Mouse (Mus musculus): ENCODE measurements at regions not wholly inside any gene's neighbourhood (a gene's known extent, or its start where the extent isn't known, plus 50 kb on each side); places are given as distances from the start of the nearest gene placed in this dataset.

DNA sequence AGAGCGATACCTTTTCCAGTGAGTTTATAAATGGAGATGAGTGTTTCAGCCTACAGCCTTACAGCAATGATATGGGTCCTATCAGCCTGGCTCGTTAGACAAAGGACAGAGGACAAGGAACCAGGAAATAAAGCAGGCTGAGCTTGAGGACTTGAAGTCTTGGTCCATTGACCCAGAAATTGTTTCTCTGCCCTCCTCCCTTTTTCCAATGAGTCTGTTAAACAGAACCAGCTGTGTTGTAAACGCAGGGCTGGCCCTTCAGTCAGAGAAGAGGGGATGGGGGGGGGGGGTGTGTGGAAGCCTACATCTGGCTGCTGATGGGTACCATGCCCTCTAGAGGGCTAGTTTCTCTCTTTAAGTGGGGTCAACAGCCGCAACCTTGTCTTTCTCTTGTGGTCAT, 199.7 kb upstream of the Nr4a3 start:
- WGBS: 67% methylated on average over 4 of the region's 4 CpGs
- ATAC-seq (ENCODE audit: low FRiP score, low read depth): no peak
- no peak overlapping the region for H3K4me2 ChIP-seq (replicated peaks)
- H3K27me3 ChIP-seq: no peaks in the 10 kb centered on the region
- no peaks in the 10 kb centered on the region for H3K9me3 ChIP-seq
- no peak overlapping the region for H3K4me3 ChIP-seq
- H3K4me1 ChIP-seq: peaks cover 3% of the 10 kb centered on the region; the same call in 1 of the 2 replicates
- H3K9ac ChIP-seq (replicated peaks): no peak overlapping the region
- no peak overlapping the region for H3K27ac ChIP-seq (replicated peaks)
- no peaks in the 10 kb centered on the region for H3K36me3 ChIP-seq

DNA sequence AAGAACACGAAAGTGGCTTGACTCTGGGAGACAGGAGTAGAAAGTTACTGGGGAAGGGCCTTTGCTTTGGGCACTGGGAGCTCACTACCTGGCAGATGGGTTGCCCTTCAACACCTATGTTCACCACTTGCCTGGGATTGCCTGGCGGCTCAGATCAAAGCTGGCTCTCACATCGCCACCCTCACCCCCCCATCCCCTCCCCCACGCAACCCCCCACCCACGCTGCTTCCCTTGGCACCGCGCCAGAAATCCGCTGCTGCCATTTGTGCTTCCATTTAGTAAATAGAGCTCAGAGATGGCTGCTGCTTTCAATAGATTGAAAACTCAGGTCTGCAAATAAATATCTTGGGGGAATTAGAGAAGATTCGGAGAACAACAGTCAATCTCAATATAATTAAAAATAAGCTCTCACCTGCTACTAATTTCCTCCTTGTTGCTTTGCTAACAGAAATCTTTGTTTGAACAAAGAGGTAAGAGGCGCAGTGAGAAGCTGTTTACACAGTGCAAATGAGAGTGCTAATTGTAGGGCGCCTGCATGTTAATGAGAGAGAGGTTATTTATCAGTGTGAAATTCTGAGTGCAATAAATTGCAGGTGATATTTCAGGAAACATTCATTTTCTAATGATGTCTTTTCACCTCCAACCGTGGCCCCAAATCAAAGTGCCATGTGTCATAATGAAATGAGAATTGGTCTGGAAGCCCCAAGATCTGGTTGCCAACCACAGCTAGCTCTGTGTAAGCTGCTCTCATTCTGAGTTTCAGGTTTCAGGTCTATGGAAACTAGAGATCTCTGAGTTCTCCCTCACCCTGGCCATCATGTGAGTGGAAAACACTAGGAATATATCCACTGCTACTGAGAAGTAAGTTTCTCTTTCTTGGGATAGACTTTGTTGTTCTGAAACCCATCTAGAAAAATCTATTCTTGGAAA, 198.3 kb upstream of the Nr4a3 start:
- H3K27ac ChIP-seq (replicated peaks): no peak overlapping the region
- peaks cover 3% of the 10 kb centered on the region; the same call in 1 of the 2 replicates for H3K4me1 ChIP-seq
- H3K4me2 ChIP-seq (replicated peaks): no peak overlapping the region
- H3K9ac ChIP-seq (replicated peaks): no peak overlapping the region
- 0 out of 2 replicates have a peak, but pooled peaks cover 3% of the 10 kb centered on the region for H3K9me3 ChIP-seq
- no peaks in the 10 kb centered on the region for H3K27me3 ChIP-seq
- no peaks in the 10 kb centered on the region for H3K36me3 ChIP-seq
- no peak overlapping the region for H3K4me3 ChIP-seq
- ATAC-seq (ENCODE audit: low FRiP score, low read depth): no peak
- 68% methylated on average over 12 of the region's 12 CpGs for WGBS

DNA sequence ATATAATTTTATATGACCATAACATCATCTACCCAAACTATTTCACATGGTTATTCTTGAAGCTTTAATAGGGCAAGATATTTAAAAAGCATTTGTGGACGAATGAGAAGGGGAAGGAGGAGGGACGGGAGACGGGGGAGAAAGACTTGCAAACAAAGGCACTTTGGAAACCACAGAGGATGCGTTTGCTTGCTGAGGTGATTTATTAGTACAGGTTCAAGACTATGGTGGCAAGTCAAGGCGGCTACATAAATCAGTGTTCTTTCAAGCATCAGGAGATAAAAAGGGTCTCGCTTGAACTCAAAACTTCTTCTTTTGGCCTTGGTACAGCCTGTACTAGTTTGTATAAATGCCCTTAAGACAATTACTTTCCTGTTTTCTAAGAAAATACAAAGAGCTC, 183.8 kb upstream of the Nr4a3 start:
- H3K27me3 ChIP-seq: no peaks in the 10 kb centered on the region
- no peak overlapping the region for H3K9ac ChIP-seq (replicated peaks)
- WGBS: 76% methylated on average over 6 of the region's 6 CpGs
- H3K27ac ChIP-seq (replicated peaks): no peak overlapping the region
- no peaks in the 10 kb centered on the region for H3K36me3 ChIP-seq
- no peaks in the 10 kb centered on the region for H3K9me3 ChIP-seq
- H3K4me2 ChIP-seq (replicated peaks): no peak overlapping the region
- no peak for ATAC-seq (ENCODE audit: low FRiP score, low read depth)
- no peak overlapping the region for H3K4me3 ChIP-seq
- H3K4me1 ChIP-seq: no peaks in the 10 kb centered on the region

DNA sequence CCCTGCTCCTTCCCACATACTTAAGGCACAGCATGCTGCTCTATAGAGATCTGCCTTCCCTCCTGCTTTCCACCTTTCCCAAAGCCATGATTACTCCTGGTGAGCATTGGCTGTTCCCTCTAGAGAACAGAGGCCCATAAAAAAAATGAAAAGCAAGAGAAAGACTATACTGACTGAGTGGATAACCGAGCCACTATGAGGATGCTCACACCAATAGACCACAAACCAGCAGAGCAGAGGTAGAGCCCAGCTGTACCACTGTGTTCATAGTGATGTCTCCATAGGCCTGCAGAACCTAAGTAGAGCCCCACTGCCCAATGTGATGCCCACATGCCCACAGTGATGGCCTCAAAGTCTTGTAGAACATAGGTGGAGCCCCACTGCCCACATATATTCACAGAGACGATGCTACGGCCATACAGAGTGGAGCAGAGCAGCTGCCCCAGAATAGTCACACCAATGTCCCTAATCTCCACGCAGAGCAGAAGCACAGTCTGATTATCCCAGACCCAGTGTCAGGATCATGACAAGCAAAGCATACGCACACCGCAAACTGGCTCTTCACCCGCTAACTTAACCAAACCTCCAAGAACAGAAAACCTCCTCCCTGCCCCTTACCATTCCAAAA, 174.8 kb upstream of the Nr4a3 start:
- H3K4me1 ChIP-seq: no peaks in the 10 kb centered on the region
- H3K4me2 ChIP-seq (replicated peaks): no peak overlapping the region
- no peak overlapping the region for H3K27ac ChIP-seq (replicated peaks)
- no peak overlapping the region for H3K4me3 ChIP-seq
- WGBS: 90% methylated on average over 7 of the region's 7 CpGs
- H3K36me3 ChIP-seq: no peaks in the 10 kb centered on the region
- ATAC-seq (ENCODE audit: low FRiP score, low read depth): no peak
- no peaks in the 10 kb centered on the region for H3K9me3 ChIP-seq
- no peaks in the 10 kb centered on the region for H3K27me3 ChIP-seq
- no peak overlapping the region for H3K9ac ChIP-seq (replicated peaks)

DNA sequence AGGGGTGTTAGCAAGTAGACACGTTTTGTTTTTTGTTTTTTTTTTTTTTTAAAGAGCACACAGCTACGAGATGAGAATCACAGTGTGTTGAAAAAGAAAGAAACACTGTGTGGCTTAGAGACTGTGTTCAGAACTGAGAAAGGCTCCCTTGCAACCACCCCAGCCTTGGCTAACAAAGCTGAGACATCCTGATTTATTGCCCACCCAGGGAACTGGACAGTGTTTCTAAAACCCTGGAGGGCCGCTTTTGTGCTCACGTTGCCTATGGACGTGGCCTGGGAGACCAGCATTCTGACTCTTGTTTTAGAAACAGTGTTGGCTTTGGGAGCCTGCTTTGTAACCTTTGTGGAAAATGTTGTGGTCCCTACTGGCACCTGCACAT, 174.3 kb upstream of the Nr4a3 start:
- H3K9ac ChIP-seq (replicated peaks): no peak overlapping the region
- no peak overlapping the region for H3K27ac ChIP-seq (replicated peaks)
- H3K4me2 ChIP-seq (replicated peaks): no peak overlapping the region
- no peaks in the 10 kb centered on the region for H3K9me3 ChIP-seq
- no peak overlapping the region for H3K4me3 ChIP-seq
- no peaks in the 10 kb centered on the region for H3K36me3 ChIP-seq
- WGBS: 77% methylated on average over 5 of the region's 5 CpGs
- H3K4me1 ChIP-seq: no peaks in the 10 kb centered on the region
- no peak for ATAC-seq (ENCODE audit: low FRiP score, low read depth)
- H3K27me3 ChIP-seq: no peaks in the 10 kb centered on the region

DNA sequence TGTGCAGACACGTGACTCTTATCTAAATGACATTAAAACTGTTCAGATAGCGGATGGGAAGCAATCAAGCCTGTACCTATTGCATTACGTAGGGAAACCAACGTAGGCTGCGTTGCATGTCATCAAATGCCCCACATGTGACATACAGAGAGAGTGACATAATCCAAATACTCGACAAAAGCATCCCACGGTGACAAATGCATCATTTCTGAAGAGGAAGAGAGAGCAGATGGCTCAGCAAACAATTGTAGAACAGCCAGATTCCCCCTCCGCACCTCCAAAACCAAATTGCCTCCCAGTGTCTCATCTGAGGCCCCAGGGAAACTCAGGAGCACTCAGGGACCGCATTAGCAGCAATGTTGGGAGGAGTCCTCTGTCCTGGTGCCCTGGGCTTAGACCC, 163.4 kb upstream of the Nr4a3 start:
- H3K27ac ChIP-seq (replicated peaks): no peak overlapping the region
- H3K36me3 ChIP-seq: no peaks in the 10 kb centered on the region
- H3K9ac ChIP-seq (replicated peaks): no peak overlapping the region
- H3K4me2 ChIP-seq (replicated peaks): no peak overlapping the region
- no peaks in the 10 kb centered on the region for H3K9me3 ChIP-seq
- H3K4me1 ChIP-seq: no peaks in the 10 kb centered on the region
- ATAC-seq (ENCODE audit: low FRiP score, low read depth): no peak
- no peak overlapping the region for H3K4me3 ChIP-seq
- WGBS: 72% methylated on average over 9 of the region's 9 CpGs
- no peaks in the 10 kb centered on the region for H3K27me3 ChIP-seq

DNA sequence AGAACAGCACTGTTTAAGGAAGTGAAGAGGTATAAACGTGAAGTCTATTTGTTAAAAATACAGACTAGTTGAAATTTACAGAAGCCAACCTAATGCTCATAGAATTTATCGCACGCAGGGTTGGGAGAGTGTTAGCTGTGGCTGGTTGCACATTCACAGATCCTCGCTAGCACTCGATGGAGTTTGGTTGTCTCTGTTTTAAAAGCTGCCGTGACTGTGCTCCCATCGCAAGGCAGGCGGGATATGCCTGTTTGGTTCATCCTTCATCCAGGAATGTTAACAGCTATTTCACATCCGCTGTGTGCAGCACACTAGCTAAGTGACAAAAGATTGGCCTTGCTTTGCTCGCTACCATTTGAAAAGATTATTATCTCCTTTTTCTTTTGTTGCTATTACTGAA, 162.9 kb upstream of the Nr4a3 start:
- Histone ChIP-seq H3K9ac (replicated peaks) (no peak overlapping the region), H3K4me1 (no peaks in the 10 kb centered on the region), H3K27ac (replicated peaks) (no peak overlapping the region), H3K9me3 (no peaks in the 10 kb centered on the region), H3K4me3 (no peak overlapping the region), H3K27me3 (no peaks in the 10 kb centered on the region), H3K36me3 (no peaks in the 10 kb centered on the region), H3K4me2 (replicated peaks) (no peak overlapping the region)
- WGBS: 76% methylated on average over 10 of the region's 10 CpGs
- ATAC-seq (ENCODE audit: low FRiP score, low read depth): no peak

DNA sequence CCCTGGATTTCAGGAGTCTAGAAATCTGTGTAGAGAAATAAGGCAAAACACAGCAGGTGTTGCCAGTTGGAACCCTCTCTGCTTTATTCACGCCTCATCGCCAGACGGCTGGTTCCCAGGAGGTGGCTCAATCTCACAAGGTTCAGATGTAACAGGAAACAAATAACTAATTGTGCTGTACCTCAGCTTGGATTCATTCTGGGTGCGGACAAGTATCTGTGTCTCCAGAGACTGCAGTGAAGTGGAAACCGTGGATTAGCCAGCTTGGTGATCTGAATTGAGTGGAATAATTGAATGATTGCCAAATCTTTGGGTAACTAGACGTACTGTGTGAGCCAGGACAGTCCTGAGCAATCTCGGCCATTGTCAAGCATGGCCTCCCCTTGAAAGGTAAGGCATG, 145.4 kb upstream of the Nr4a3 start:
- no peaks in the 10 kb centered on the region for H3K27me3 ChIP-seq
- no peak overlapping the region for H3K9ac ChIP-seq (replicated peaks)
- 46% methylated on average over 7 of the region's 7 CpGs for WGBS
- H3K4me2 ChIP-seq (replicated peaks): no peak overlapping the region
- H3K9me3 ChIP-seq: no peaks in the 10 kb centered on the region
- H3K27ac ChIP-seq (replicated peaks): no peak overlapping the region
- no peaks in the 10 kb centered on the region for H3K36me3 ChIP-seq
- H3K4me3 ChIP-seq: no peak overlapping the region
- no peaks in the 10 kb centered on the region for H3K4me1 ChIP-seq
- no peak for ATAC-seq (ENCODE audit: low FRiP score, low read depth)

DNA sequence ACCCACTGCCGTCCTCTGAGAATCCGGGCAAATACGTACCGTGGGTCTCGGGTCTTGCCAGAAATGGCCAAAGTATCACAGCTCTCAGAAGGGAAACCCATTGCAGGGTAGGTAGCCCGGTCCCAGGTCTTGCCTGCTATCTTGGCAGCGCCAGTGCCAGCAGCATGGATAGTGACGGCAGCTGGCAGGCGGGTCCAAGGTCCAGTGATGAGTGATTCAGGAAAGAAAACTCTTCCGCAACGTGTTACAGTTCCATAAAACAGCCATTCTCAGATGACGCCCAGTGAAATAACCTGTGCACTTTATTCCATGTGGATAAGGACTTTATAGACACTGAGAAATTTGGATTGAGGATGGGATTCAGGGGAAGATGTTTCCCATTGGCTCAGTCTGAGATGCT, 142.2 kb upstream of the Nr4a3 start:
- H3K36me3 ChIP-seq: no peaks in the 10 kb centered on the region
- no peaks in the 10 kb centered on the region for H3K4me1 ChIP-seq
- no peak overlapping the region for H3K4me2 ChIP-seq (replicated peaks)
- 94% methylated on average over 12 of the region's 12 CpGs for WGBS
- H3K9me3 ChIP-seq: 0 out of 2 replicates have a peak, but pooled peaks cover 4% of the 10 kb centered on the region
- H3K4me3 ChIP-seq: no peak overlapping the region
- no peak overlapping the region for H3K9ac ChIP-seq (replicated peaks)
- H3K27ac ChIP-seq (replicated peaks): no peak overlapping the region
- no peaks in the 10 kb centered on the region for H3K27me3 ChIP-seq
- no peak for ATAC-seq (ENCODE audit: low FRiP score, low read depth)

DNA sequence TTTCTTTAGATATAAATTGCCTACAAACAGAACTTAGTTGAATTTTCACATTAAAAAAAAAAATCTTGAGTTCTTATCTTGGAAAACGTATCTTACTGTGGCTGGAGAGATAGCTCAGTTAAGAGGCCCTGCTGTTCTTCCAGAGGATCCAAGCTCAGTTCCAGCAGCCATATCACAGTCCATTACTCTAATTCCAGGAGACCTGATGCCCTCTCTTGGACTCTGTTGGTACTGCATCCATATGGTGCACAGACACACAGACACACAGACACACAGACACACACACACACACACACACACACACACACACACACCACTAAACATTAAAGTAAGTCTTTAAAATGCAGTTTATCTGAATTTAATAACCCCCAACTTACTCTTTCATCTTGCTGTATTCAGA, 132.7 kb upstream of the Nr4a3 start:
- 0 out of 2 replicates have a peak, but pooled peaks cover 7% of the 10 kb centered on the region for H3K9me3 ChIP-seq
- no peaks in the 10 kb centered on the region for H3K27me3 ChIP-seq
- H3K36me3 ChIP-seq: no peaks in the 10 kb centered on the region
- no peaks in the 10 kb centered on the region for H3K4me1 ChIP-seq
- no peak for ATAC-seq (ENCODE audit: low FRiP score, low read depth)
- no peak overlapping the region for H3K27ac ChIP-seq (replicated peaks)
- H3K4me2 ChIP-seq (replicated peaks): no peak overlapping the region
- H3K4me3 ChIP-seq: no peak overlapping the region
- WGBS: 90% methylated on average over 1 of the region's 1 CpGs
- no peak overlapping the region for H3K9ac ChIP-seq (replicated peaks)

DNA sequence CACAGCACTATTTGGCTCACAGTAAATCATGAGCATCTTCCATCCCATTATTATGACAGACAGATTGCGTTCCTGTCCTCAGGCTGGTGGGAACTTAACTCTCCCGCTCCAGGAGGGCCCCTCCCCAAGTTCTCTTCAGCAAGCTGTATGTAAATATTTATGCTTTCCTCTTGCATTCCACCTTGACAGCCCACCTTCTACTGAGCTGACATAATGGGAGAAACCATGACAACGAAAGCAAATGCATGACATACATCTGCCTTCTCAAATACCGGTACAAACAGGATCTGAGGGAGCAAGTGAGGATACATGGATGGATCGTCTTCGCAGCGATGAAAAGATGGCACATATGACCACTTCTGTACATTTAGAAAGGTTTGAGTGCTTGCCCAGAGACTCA, 125.4 kb upstream of the Nr4a3 start:
- Histone ChIP-seq H3K9ac (replicated peaks) (no peak overlapping the region), H3K27me3 (no peaks in the 10 kb centered on the region), H3K27ac (replicated peaks) (no peak overlapping the region), H3K4me2 (replicated peaks) (no peak overlapping the region), H3K4me3 (no peak overlapping the region), H3K36me3 (no peaks in the 10 kb centered on the region), H3K9me3 (no peaks in the 10 kb centered on the region), H3K4me1 (0 out of 2 replicates have a peak, but pooled peaks cover 3% of the 10 kb centered on the region)
- no peak for ATAC-seq (ENCODE audit: low FRiP score, low read depth)
- 83% methylated on average over 7 of the region's 7 CpGs for WGBS

DNA sequence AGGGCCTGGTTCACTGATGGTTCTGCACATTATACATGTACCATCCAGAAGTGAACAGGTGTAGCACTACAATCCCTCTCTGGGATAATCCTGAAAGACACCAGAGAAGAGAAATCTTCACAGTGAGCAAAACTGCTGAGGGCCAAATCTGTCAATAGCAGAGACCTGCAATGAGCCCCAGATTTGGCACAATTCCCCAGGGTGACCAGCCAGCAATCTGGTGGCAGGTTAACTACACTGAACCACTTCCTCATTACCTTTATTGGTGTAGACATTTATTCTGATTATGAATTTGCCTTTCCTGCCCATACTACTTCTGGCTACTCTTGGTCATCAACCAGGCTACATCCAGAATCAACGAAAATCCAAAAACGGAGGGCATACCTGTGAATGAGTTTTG, 113.5 kb upstream of the Nr4a3 start:
- Histone ChIP-seq H3K4me3 (no peak overlapping the region), H3K9ac (replicated peaks) (no peak overlapping the region), H3K27ac (replicated peaks) (no peak overlapping the region), H3K4me2 (replicated peaks) (no peak overlapping the region), H3K9me3 (no peaks in the 10 kb centered on the region), H3K27me3 (no peaks in the 10 kb centered on the region), H3K36me3 (no peaks in the 10 kb centered on the region), H3K4me1 (no peaks in the 10 kb centered on the region)
- ATAC-seq (ENCODE audit: low FRiP score, low read depth): no peak
- WGBS: 86% methylated on average over 2 of the region's 2 CpGs
